Mouse (Mus musculus) lung, postnatal 14 days (tissue): ENCODE results near the gene Xpo5.

Source experiments
- DNase-seq: peaks from one replicate; pipeline ENCODE4 v3.0.0; 2021

The Xpo5 gene

DNA sequence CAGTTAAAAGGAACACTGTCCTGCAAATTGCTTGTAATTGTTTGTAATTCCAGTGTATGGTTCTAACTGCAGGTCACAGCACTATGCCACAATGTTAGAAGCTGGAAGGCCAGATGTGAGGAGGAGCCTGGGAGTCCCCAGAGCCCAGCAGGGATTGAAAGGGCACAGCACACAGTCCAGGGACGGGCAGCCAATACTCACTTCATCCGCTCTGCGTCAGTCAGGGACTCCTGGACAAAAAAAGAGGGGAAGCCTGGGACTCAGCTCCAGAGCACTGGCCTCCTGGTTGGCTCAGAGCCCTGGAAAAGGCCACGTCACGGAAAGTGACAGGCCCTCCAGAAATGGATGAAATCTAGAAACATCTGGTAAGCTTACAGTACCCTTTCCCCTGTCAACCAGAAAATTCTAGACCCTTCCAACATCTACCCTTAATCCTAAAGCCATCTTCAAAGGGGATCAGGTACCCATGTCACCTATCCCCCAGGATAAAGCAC is 59.7 kb downstream of the Xpo5 start:
- DNase-seq, result no peak

DNA sequence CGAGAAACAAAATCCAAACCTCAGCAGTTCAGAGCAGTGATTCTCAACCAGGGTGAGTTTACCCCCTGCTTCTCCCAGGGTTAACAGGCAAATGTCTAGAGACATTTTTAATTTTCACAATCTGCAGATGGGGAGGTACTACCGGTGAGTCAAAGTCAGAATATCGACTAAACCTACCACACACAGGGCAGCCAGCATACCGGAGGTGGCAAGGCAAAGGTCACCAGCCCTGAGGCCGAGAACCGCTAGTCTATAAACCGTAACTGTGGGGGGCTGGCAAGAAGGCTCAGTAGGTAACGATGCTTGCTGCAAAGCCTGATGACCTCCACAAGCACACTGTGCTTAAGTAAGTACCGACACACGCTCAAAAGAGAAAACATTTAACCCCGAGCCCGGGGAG is 62.9 kb downstream of the Xpo5 start:
- DNase-seq, result no peak

DNA sequence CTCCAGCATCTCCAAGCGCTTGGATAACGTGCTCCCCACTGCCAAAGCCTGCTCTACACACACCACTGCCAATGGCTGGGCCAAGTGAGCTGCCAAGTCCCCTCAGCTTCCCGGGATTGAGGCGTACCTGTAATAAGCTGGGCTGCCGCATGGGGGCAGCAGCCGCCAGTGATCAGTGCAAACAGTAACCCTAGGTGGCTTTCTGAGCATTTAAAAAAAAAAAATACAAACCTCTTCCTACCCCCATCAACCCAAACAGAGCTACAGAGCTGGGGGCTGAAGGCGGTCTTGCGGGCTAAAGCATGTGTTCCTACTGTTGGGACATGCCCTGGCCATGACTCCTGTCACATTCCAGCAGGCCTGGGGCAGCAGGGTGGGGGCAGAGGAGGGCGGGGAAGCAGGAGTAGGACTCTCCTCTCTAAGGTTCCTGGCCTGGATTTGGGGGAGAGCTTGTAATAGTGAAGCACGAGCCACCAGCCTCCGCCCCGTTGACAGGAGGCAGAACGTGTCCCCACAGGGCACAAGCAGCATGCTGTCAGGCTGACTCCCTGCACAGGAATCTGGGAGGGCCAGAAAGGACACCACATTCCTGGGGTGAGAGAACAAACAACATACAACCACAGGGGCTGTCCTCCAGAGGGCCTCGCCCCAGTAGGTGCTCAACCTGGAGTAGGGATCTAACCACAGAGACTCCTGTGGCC is 63.5 kb downstream of the Xpo5 start:
- peak; percentile 82 for DNase-seq

DNA sequence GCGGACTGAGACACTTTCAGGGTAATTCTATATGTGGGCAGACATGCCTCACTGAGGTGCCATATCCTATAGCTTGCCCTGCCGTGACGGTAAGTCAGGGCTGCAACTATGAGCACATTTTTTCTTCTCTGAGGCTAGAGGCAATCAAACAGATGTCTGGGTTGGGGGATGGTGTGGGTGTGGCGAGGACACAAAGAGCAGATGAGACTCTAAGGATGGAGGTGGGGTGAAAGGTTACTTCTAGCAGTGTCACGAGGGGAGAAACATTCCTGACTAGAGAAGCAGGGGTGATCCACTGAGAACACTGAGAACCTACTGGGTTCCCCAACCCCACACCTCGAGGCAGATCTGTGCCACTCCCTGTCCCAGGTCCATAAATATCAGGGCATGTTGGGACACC is 64.4 kb downstream of the Xpo5 start:
- no peak for DNase-seq

DNA sequence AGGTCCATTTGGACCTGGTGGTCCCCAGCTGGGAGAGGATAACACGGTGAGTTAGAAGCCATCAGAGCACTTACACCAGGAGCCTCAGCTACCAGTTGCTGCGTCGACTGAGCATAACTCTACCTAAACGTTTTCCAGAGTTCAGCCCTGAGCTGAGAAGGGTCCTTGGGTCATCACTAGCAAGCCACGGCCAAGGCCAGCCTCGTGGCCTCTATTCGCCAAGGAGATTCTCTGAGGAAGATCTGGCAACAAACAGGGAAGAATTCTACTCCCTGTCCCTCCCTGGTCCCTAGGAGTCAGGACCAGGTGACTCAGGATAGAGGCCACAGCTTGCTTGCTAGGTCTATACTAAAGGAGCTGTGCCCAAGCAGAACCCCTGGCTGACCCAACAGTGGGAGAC is 64.9 kb downstream of the Xpo5 start:
- no peak for DNase-seq

DNA sequence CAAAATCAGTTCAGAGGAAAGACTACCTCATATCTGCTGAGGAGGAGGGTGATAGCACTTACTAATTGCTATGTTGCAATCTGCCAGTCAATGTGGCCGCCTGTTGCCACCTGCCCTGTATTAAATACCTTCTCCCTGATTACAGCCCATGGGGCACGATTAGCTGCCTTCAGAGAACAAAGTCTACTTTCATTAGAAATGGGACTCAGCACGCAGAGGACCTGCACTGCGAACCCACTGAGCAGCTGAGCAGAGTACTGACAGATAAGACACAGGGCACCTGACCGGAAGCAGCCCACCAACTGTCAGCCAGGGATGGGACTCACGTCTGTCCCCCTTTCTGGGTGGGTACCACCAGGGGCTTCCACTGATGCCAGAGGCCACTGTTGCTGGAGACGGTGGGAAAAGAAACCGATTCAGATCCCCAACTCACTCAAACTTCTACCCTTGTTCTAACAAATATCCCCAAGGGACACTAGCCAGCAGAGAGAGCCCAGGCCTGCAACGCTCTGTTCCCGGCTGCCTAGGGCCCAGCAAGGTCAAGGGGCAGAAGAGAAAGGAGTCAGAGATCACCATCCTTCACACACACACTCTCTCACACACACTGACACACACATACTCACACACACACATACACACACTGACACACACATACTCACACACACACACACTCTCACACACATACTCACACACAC is 65.6 kb downstream of the Xpo5 start:
- no peak for DNase-seq

DNA sequence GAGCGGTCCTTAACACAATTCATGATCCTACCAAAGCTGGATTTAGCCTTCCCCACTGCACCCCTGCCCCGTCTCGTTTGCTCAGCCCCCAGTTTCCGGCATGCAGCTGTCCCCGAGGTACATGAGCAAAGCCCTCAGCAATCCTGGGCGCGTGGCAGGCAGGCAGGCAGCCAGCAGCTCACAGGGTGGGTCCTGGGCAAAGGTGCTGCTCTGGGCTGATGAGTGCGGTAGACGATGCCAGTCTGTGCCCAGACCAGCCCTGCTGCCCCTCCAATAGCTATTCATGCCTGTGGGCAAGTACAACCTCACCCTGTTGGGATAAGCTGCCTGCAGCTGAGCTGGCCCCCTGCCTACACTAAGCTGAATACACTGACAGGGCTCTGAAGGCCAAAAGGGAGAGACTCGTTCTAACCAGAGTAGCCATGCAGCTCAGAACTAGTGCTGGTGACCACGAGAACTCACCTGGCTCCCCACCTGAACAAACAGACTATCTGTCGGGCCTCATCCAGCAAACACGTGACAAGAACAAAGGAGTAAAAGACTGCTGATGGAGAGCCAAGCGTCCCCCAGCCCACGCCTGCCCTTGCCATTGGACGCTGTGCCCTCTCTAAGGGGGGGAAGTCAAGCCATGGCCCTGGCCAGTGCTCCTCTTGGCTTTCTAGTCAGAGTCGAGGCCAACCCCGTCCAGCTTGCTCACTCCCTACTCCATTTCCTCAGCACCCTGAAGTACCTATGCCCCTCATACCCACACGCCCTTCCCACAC is 67.4 kb downstream of the Xpo5 start:
- peak; percentile 31 for DNase-seq

DNA sequence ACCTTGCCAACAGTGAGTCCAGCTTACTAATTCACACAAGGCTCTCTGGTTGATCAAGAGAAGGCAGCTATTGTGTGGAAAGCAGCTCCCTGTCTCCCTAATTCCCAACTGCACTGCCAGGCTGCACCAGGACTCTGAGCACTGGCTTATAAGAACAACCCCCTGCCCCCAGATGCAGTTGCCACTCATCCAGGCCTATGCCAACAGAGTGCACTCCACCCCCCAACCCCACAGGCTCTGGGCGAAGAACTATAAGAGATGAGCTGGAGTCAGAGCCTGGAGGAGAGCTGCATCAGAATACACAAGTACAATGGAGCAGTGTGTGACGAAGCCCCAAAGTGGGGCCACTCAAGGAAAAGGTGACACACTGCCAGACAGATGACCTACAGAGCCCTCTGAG is 69.5 kb downstream of the Xpo5 start:
- DNase-seq, result no peak

DNA sequence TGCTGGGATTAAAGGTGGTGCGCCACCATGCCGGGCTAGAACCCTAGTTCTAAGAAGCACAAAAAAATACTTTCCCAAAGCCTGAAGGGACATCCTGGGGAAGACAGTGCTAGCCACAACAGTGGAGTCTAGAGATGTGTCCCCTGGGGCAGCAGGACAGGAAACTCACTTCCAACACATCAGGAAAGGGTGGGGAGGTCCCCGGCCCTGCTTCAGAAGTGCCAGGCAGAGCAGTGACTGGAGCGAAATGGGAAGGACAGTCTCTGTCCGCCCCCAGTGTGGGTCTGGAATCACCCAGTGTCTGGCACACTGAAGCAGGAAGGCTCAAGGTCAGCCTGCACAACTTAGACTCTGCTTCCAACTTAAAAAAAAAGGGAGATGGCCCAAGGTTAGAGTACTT is 70.1 kb downstream of the Xpo5 start:
- no peak for DNase-seq

DNA sequence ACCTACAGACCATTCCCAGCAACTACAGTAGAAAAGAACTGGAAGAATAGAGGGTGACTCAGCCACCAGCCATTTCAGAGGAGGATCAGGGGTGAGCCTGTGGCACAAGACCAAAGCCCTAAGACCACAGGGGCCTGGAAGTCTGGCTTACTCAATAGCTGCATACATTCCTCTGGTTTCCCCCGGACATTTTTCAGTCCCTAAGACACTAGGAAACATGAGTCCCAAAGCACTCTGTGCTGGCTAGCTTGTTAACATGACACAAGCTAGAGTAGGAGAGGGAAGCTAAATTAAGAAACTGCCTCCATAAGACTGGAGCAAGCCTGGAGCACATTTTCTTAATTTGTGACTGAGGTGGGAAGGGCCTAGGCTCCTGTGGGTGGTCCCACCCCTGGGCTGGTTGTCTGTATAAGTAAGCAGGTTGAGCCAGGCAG is 71.2 kb downstream of the Xpo5 start:
- DNase-seq, result no peak

DNA sequence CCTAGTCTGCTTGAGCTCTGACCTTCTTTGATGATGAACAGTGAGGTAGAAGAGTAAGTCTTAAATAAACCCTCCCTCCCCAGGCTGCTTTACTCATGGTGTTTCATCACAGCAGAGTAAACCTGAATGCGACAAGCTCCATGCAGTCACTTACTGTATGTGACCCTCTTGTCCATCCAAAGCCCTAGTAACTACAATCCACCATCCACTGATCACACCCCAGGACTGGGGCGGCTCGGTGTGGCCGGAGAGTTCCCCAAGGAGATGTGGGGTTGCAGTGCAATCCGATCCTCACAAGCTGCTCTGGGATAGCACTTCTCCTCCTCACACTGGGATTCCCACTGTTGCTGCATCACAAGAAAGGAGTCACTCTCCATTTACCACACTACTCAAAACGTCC is 71.9 kb downstream of the Xpo5 start:
- no peak for DNase-seq

DNA sequence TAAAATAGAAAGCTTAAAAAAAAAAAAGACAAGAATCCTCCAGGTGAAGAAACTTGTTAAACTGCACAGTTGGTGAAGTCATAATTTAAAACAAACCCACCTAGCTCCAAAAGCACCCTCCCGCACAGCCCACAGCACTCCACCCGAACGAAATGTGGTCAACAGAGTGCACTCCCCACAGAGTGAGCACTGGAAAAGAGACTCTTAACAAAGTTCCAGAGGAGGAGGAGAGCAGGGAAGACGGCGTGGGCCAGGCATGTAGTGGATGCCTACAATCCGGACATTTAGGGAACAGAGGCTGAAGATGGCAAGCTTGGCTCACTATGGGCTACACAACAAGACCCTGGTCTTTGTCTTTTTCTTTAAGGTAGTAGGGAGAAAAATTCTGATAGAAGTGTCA is 72.5 kb downstream of the Xpo5 start:
- DNase-seq, result no peak

DNA sequence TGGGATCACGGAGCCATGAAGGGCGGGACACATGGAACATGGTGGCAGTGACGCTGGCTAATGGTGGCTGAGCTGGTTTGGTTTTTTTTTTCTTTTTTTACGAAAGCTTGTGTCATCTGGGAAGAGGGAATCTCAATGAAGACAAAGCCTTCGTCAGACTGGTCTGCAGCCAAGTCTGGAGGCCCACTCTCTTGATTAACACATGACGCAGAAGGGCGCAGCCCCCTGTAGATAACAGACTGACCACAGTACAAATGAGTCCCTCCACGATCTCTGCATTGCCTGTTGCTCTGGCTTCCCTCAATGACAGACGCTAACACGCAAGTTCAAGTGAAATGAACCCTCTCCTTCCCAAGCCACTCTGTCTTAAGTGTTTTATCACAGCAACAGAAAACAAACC is 72.9 kb downstream of the Xpo5 start:
- DNase-seq, result no peak

DNA sequence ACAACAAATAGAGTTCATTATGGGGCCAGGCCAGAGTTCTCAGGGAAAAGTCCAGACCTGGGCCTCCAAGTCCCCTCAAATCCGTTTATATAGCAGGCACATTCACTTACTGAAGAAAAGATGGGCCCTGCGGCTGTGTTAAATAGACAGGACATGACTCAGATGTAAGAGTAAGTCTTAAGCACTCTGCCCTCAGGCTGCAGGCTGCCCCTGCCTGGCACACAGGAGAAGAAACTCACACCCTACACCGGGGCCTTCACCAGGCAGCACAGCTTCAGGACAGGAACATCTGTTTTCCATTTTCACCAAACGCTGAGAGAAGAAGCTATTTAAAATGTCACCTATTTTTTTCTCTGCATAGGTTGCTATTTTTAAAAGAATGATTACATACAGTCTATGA is 75.0 kb downstream of the Xpo5 start:
- no peak for DNase-seq

DNA sequence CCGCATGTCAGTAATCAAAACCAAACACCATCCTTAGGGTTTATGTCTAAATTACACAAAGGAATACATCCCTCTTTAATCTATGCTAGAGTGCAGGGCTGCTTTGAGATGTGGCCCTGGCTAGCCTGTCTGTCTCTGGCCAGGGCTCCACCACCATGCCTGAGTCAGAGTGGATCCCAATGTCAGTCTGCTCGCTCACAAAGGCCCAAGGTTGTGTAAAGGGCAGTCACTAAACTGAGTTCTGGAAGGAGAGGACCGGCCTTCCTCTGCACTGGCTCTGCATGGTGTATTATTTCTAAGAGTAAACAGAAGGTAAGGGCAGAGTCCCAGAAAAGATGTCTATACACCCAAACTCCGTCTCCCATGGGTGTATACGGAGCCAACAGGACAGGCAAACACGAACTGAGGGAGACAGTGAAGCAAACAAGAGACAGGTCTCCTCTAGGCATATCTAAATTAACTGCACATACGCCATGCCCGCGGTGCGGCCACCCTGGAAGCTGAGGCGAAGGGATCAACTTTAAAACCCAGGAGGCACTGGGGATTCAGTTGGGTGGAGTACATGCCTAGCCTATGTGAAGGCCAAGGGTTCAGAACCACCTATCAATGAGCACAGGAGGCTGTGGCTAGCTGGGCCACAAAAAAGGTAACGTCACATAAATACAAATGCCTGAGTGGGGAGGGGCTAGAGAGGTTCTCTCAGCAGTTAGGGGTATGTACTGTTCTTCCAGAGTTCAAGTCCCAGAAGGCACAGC is 75.6 kb downstream of the Xpo5 start:
- no peak for DNase-seq

DNA sequence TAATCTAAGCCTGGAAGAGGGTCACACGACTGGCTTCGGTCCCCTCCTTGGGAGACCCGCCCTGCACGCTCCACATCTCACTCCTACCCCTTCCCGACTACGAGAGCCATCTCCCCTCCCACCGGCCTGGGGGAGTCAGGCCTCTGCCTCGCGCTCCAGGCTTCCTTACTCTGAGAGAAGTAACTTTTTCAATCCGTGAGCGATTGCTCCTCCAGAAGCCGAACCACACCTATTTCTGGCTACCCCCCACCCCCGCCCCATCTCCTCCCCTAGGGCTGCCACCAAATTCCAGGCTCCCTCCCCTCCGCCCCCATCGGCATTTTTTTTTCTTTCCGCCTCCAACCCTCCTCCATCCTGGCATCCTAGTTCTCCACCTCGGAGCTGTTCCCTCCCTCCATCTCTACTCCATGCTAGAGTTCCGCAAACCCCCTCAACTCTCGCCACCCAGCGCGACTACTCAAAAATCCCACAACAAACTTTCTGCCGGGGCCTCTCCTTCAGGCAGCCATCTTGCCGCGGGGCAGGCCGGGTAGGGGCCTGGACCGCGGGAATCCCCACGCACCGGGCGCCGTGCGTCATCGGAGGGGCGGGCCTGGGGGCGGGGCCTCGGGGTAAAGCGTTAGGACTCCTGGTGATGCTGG is 80.0 kb downstream of the Xpo5 start, which contains the start of gene Tjap1:
Gene Tjap1 (minus strand): TSS at position 544 of the 641 bp plus-strand sequence.
- peak; percentile 89 for DNase-seq

DNA sequence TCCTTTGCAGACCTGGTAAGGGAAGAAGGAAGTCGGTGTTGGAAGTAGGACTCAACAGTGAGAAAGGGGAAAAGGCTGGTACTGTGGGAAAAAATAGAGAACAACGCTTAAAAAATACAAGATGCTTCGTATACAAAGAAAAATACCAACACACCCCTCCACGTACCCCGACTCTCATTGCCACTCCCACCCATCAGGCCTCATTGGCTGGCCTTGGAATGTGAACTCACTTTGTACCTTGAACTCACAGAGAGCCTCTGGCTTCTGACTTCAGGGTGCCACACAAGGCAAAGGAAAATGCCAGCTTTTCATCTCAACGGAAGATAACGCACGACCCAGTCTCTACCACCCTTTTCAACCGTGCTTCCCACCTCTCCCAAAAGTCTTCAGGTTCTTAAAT is 80.6 kb downstream of the Xpo5 start:
- DNase-seq, result no peak

DNA sequence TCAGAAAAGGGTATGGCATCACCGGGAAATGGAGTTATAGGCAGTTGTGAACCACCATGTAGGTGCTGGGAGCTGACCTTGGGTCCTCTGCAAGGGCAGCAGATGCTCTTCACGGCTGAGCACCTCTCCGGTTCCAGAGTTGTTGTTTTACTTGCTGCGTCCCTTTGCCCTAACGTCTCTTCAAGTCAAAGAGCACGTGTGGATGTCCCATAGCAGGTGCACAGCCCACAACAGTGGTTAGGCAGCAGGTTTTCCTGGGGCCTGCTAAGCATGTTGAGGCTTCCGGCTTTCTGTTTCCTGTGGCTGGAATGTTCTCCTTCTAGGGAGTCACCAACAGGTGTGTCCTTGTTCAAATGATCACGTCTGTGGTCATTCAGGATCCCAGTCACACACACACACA is 81.3 kb downstream of the Xpo5 start:
- DNase-seq, result no peak

DNA sequence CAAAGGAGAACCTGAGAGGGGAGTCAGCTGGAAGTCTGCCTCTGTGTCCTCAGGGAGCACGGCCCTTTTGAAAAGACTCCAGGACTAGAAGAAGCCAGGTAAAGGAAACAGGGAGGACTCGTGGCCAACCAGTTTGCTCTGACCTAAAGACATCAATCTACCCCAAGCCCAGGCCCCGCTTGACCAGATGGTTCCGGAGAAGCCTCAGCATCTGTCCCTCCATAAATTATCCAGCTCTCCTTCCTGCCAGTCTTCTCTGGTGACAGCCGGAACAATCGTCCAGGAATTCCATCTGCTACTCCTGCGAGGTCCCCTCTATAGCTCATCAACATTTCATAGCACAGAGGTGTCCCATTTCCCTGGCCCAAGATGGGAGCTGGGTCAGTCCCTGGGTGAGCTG is 82.1 kb downstream of the Xpo5 start:
- no peak for DNase-seq

DNA sequence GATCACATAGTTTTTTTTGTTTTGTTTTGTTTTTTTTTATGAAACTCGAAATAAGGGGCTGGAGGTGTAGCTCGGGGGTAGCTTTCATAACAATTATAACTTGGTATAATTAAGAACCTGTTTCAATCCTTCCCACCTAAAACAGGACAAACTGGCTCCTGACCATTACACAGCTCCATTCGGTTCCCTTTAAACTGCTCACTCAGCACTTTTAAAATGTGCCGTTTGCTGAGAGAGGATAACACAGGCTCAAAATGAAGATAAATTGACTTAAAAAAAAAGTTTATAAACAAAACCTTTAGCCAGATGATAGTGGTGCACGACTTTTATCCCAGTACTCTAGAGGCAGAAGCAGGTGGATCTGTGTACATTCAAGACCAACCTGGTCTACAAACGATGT is 82.8 kb downstream of the Xpo5 start:
- DNase-seq, result no peak

DNA sequence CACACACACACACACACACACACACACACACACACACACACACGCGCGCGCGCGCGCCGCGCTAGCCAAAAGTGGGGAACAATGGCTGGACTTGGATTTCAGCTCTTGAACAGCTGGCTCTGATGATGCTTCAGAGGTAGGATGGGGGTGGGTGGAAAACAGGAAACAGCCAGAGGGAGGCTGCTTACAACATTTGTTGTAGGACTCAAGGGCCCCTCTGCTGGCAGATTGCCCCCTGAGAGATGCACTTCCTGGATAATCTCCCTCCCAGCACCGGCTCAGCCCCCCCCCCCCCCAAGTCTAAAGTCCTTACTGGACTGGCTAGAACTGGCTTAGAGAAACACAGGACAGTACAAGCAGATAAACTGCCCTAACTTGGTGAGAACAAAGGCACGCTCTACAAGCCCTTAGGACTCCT is 85.1 kb downstream of the Xpo5 start:
- peak; percentile 51 for DNase-seq
